Mouse (Mus musculus): ENCODE data around the gene Gm42791.

DNA sequence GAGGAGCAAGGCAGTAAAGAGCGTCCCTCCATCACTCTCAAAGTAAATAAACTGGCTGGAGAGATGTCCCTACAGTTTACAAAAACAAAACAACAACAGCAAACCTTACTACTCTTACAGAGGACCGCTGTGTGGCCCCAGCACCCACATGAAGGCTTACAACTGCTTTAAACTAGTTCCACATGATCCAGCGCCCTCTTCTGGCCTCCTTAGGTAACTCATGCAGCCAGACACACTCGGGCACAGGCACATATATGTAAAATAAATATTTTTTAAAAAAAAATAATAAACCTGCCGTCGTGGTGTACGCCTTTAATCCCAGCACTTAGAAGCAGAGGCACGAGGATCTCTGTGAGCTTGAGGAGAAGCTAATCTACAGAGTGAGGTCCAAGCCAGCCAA, 32.4 kb upstream of the Gm42791 start:
- no peak for TF ChIP-seq CTCF (IDR thresholded peaks at IDR 0.05; ENCODE audit: control insufficient read depth, insufficient read depth, low read length)
- TF ChIP-seq POLR2A (IDR thresholded peaks at IDR 0.05; ENCODE audit: borderline replicate concordance, control insufficient read depth, low read depth, low read length): no peak

Data from bone marrow, adult 2 months (tissue).